ENCODE assay signal across 8 mouse cellular contexts in genomic region chr7:25035916-25036315, GRCm38 (mm10). TPM values are rescaled to one million over a fixed set of nuclear protein-coding genes. Genes with fewer than 3 reads are reported as not detected.
DNase-seq lines count a peak whose midpoint lies in the region; ATAC-seq lines count a peak whose summit lies in the region.

No protein-coding gene starts in this region.

- peak; percentile 62 for DNase-seq in urinary bladder, postnatal 14 days (ENCODE audit: low spot score)
- DNase-seq in urinary bladder, postnatal 10 days (ENCODE audit: low spot score): no peak
- peak; percentile 93 for DNase-seq in brain, adult 2 months (ENCODE audit: low read depth, low spot score)
- DNase-seq in kidney, postnatal 14 days: peak; percentile 60
- peak; percentile 21 to 43 for DNase-seq in lung, adult 18-20 months
- peak; percentile 79 to 86 for DNase-seq in right cerebral cortex, postnatal 10 days (ENCODE audit: low spot score in 2 of 2)
- peak; percentile 9 for DNase-seq in yolk sac, embryonic 10.5 days (ENCODE audit: low spot score)

- ATAC-seq in erythroid progenitor cell, adult 5-6 weeks (replicated peaks; ENCODE audit: low FRiP score, poor library complexity, severe bottlenecking): 0 out of 2 replicates have a peak, but pooled peaks have one; percentile 71

RNA-seq across cellular contexts. Expression of gene Atp1a3, which starts 30.2 kb away (rescaled TPM):
- total RNA-seq in erythroid progenitor cell, adult 5-6 weeks (2015; ENCODE audit: low replicate concordance): 5.4 and 15.1 TPM in 2 replicates
- 3.3 TPM in 1 of 2 replicates, not detected in the other for total RNA-seq in erythroid progenitor cell, adult 5-6 weeks (2017; ENCODE audit: low replicate concordance)

RNA-seq across cellular contexts. Expression of gene Grik5, which starts 36.2 kb away (rescaled TPM):
- 5.4 and 12.3 TPM in 2 replicates for total RNA-seq in erythroid progenitor cell, adult 5-6 weeks (2015; ENCODE audit: low replicate concordance)
- total RNA-seq in erythroid progenitor cell, adult 5-6 weeks (2017; ENCODE audit: low replicate concordance): 2.2 and 3.7 TPM in 2 replicates

RNA-seq across cellular contexts. Expression of gene Zfp574, which starts 36.5 kb away (rescaled TPM):
- total RNA-seq in erythroid progenitor cell, adult 5-6 weeks (2015; ENCODE audit: low replicate concordance): 7.5 and 7.6 TPM in 2 replicates
- total RNA-seq in erythroid progenitor cell, adult 5-6 weeks (2017; ENCODE audit: low replicate concordance): 4.5 and 6.0 TPM in 2 replicates
